Mouse (Mus musculus): ENCODE measurements at regions not wholly inside any gene's neighbourhood (a gene's known extent, or its start where the extent isn't known, plus 50 kb on each side); places are given as distances from the start of the nearest gene placed in this dataset.

GRCm38 (mm10) chr13:82308336-82308735, 525.5 kb downstream of the Cetn3 start:
- Histone ChIP-seq H3K27me3 (ENCODE audit: control insufficient read depth, insufficient read depth, low read length) (no peaks in the 10 kb centered on the region), H3K9ac (ENCODE audit: low read length) (no peak overlapping the region), H3K4me2 (ENCODE audit: low read length) (no peak overlapping the region), H3K4me1 (ENCODE audit: control insufficient read depth in 2 of 2, insufficient read depth in 2 of 2, low read length in 2 of 2) (no peaks in the 10 kb centered on the region), H3K36me3 (ENCODE audit: control insufficient read depth, insufficient read depth, low read length) (no peaks in the 10 kb centered on the region), H3K9me3 (ENCODE audit: control insufficient read depth, low read length) (peaks cover 4% of the 10 kb centered on the region), H3K4me3 (ENCODE audit: control insufficient read depth in 1 of 2, insufficient read depth in 1 of 2, low read depth in 1 of 2, low read length in 2 of 2) (no peak overlapping the region), H3K27ac (replicated peaks in 1 of 2; ENCODE audit: control insufficient read depth in 1 of 2, insufficient read depth in 1 of 2, low read depth in 2 of 2, low read length in 2 of 2) (no peak overlapping the region)
- ATAC-seq (ENCODE audit: insufficient number of reproducible peaks, insufficient read depth, low FRiP score, low read depth), result no peak
- WGBS, result 82% methylated on average over 8 of the region's 8 CpGs

DNA sequence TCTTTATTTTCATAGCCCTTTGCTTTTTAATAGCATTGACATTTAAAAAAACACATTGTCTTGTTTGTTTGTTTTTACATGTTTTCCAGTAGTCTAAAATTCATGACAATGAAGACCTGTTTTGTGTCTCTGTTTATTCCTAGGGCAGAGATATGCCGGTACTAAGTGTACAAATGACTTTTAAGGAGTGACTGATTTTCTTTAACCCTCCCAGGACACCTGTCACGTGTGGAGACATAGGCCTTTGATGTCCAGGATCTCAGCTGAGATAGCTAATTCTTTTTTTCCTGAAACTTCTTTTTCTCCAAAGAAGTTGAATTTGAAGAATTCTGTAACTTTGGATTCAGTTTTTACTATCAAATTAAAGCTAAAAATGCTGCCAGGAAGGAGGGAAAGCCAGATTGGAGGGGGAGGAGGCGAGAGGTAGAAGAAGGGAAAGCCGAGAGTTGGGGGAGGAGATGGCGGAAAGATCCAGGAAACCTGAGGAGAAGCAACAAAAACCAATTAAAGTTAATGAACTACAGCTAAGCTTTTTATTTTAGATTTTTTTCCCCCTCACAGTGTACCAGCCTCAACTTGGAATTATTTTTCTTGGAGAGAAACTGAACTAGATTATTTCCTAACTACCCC, 533.8 kb downstream of the Cetn3 start:
- Histone ChIP-seq H3K9me3 (ENCODE audit: control insufficient read depth, low read length) (peaks cover 1% of the 10 kb centered on the region), H3K27me3 (ENCODE audit: control insufficient read depth, insufficient read depth, low read length) (no peaks in the 10 kb centered on the region), H3K4me3 (ENCODE audit: control insufficient read depth in 1 of 2, insufficient read depth in 1 of 2, low read depth in 1 of 2, low read length in 2 of 2) (no peak overlapping the region), H3K4me1 (ENCODE audit: control insufficient read depth in 2 of 2, insufficient read depth in 2 of 2, low read length in 2 of 2) (peaks cover 2 to 14% of the 10 kb centered on the region in 2 experiments; a peak in 3 of 4 replicates), H3K27ac (replicated peaks in 1 of 2; ENCODE audit: control insufficient read depth in 1 of 2, insufficient read depth in 1 of 2, low read depth in 2 of 2, low read length in 2 of 2) (no peak overlapping the region; a peak in 1 of 4 replicates), H3K4me2 (ENCODE audit: low read length) (no peak overlapping the region), H3K36me3 (ENCODE audit: control insufficient read depth, insufficient read depth, low read length) (no peaks in the 10 kb centered on the region), H3K9ac (ENCODE audit: low read length) (no peak overlapping the region)
- ATAC-seq (ENCODE audit: insufficient number of reproducible peaks, insufficient read depth, low FRiP score, low read depth), result no peak
- WGBS, result 71% methylated on average over 5 of the region's 5 CpGs

- WGBS, result 2% methylated on average over 2 of the region's 2 CpGs
These were observed 534.3 kb downstream of the Cetn3 start for GRCm38 (mm10) chr13:82317203-82317580.

DNA sequence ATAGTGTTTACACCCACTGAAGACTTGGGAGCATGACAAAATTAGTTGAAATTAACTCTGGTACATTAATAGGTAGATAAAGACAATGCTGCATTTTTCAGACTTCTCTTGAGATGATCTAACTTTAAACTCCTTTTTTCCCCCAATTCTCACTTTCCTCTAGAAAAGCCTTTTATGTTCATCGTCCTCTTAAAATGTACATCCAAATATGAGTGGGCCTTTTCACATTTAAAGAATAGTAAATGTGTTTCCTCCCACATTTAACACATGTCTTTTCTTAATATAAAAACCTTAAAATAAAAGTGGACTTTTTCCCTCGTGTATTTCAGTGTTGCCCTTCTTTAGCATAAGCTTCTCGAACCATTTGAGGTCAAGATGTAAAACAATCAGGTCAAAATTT, 535.5 kb downstream of the Cetn3 start:
- H3K4me2 ChIP-seq (ENCODE audit: low read length), result no peak overlapping the region
- H3K9me3 ChIP-seq (ENCODE audit: control insufficient read depth, low read length), result no peaks in the 10 kb centered on the region
- no peaks in the 10 kb centered on the region for H3K27me3 ChIP-seq (ENCODE audit: control insufficient read depth, insufficient read depth, low read length)
- no peak overlapping the region for H3K27ac ChIP-seq (replicated peaks in 1 of 2; ENCODE audit: control insufficient read depth in 1 of 2, insufficient read depth in 1 of 2, low read depth in 2 of 2, low read length in 2 of 2)
- 84% methylated on average over 3 of the region's 3 CpGs for WGBS
- no peak for ATAC-seq (ENCODE audit: insufficient number of reproducible peaks, insufficient read depth, low FRiP score, low read depth)
- no peaks in the 10 kb centered on the region for H3K36me3 ChIP-seq (ENCODE audit: control insufficient read depth, insufficient read depth, low read length)
- H3K4me1 ChIP-seq (ENCODE audit: control insufficient read depth in 2 of 2, insufficient read depth in 2 of 2, low read length in 2 of 2), result peaks cover 2 to 14% of the 10 kb centered on the region in 2 experiments; a peak in 3 of 4 replicates
- H3K9ac ChIP-seq (ENCODE audit: low read length), result no peak overlapping the region
- no peak overlapping the region for H3K4me3 ChIP-seq (ENCODE audit: control insufficient read depth in 1 of 2, insufficient read depth in 1 of 2, low read depth in 1 of 2, low read length in 2 of 2)

More at GRCm38 (mm10) chr13:82317203-82317580, 534.3 kb downstream of the Cetn3 start:
- Histone ChIP-seq H3K9ac (ENCODE audit: low read length) (no peak overlapping the region), H3K4me2 (ENCODE audit: low read length) (no peak overlapping the region), H3K27me3 (ENCODE audit: control insufficient read depth, insufficient read depth, low read length) (no peaks in the 10 kb centered on the region), H3K4me3 (ENCODE audit: control insufficient read depth in 1 of 2, insufficient read depth in 1 of 2, low read depth in 1 of 2, low read length in 2 of 2) (no peak overlapping the region), H3K4me1 (ENCODE audit: control insufficient read depth in 2 of 2, insufficient read depth in 2 of 2, low read length in 2 of 2) (peaks cover 2 to 14% of the 10 kb centered on the region in 2 experiments; a peak in 3 of 4 replicates), H3K9me3 (ENCODE audit: control insufficient read depth, low read length) (no peaks in the 10 kb centered on the region), H3K27ac (replicated peaks in 1 of 2; ENCODE audit: control insufficient read depth in 1 of 2, insufficient read depth in 1 of 2, low read depth in 2 of 2, low read length in 2 of 2) (no peak overlapping the region; a peak in 1 of 4 replicates), H3K36me3 (ENCODE audit: control insufficient read depth, insufficient read depth, low read length) (no peaks in the 10 kb centered on the region)
- no peak for ATAC-seq (ENCODE audit: insufficient number of reproducible peaks, insufficient read depth, low FRiP score, low read depth)

- 86% methylated on average over 2 of the region's 2 CpGs for WGBS
- Histone ChIP-seq H3K9ac (ENCODE audit: low read length) (no peak overlapping the region), H3K27ac (replicated peaks in 1 of 2; ENCODE audit: control insufficient read depth in 1 of 2, insufficient read depth in 1 of 2, low read depth in 2 of 2, low read length in 2 of 2) (no peak overlapping the region), H3K36me3 (ENCODE audit: control insufficient read depth, insufficient read depth, low read length) (no peaks in the 10 kb centered on the region), H3K4me1 (ENCODE audit: control insufficient read depth in 2 of 2, insufficient read depth in 2 of 2, low read length in 2 of 2) (no peaks in the 10 kb centered on the region; a peak in 1 of 4 replicates), H3K9me3 (ENCODE audit: control insufficient read depth, low read length) (no peaks in the 10 kb centered on the region), H3K4me2 (ENCODE audit: low read length) (no peak overlapping the region), H3K4me3 (ENCODE audit: control insufficient read depth in 1 of 2, insufficient read depth in 1 of 2, low read depth in 1 of 2, low read length in 2 of 2) (no peak overlapping the region), H3K27me3 (ENCODE audit: control insufficient read depth, insufficient read depth, low read length) (no peaks in the 10 kb centered on the region)
- ATAC-seq (ENCODE audit: insufficient number of reproducible peaks, insufficient read depth, low FRiP score, low read depth), result no peak
These were observed 571.5 kb downstream of the Cetn3 start for GRCm38 (mm10) chr13:82354355-82354754.

DNA sequence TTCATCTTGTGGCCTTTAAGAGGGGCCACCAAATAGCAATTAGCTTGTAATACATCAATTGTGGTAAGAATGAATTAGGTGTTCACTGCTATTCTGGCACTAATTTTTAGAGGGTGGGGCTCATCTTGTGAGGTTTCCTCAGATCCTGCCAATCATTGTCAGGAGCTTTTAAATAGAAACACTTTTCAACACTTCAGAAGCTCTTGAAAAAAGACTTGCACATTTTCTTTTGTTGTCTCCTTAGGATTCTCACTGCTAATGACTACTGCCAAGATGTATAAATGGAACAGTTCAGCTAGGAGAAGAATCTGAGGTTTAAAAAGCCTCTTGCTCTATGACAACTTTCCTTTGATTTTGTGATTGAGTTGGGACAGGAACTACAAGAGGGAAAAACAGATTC, 572.4 kb downstream of the Cetn3 start:
- Histone ChIP-seq H3K4me1 (ENCODE audit: control insufficient read depth in 2 of 2, insufficient read depth in 2 of 2, low read length in 2 of 2) (no peaks in the 10 kb centered on the region; a peak in 1 of 4 replicates), H3K27me3 (ENCODE audit: control insufficient read depth, insufficient read depth, low read length) (no peaks in the 10 kb centered on the region), H3K9me3 (ENCODE audit: control insufficient read depth, low read length) (no peaks in the 10 kb centered on the region), H3K36me3 (ENCODE audit: control insufficient read depth, insufficient read depth, low read length) (no peaks in the 10 kb centered on the region), H3K27ac (replicated peaks in 1 of 2; ENCODE audit: control insufficient read depth in 1 of 2, insufficient read depth in 1 of 2, low read depth in 2 of 2, low read length in 2 of 2) (no peak overlapping the region), H3K9ac (ENCODE audit: low read length) (no peak overlapping the region), H3K4me2 (ENCODE audit: low read length) (no peak overlapping the region), H3K4me3 (ENCODE audit: control insufficient read depth in 1 of 2, insufficient read depth in 1 of 2, low read depth in 1 of 2, low read length in 2 of 2) (no peak overlapping the region)
- ATAC-seq (ENCODE audit: insufficient number of reproducible peaks, insufficient read depth, low FRiP score, low read depth), result no peak

DNA sequence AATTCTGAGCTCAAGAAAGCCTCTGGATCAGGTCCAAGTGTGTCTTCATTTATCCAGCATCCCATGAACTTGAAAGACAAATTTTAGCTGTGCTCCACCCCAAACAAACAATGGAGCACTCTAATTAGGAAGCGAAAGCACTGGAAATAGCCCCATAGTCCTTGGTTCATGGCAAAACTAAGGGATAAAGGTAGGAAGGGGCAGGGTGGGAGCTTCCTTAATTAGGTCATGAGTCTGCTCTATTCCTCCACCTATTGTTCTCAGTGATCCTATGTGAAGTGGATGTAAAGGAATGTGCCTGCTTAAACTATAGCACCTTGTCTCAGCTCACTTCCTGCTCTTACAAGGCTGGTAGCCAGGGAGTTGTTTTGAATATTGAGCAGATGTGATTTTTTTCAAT, 576.6 kb downstream of the Cetn3 start:
- Histone ChIP-seq H3K36me3 (ENCODE audit: control insufficient read depth, insufficient read depth, low read length) (no peaks in the 10 kb centered on the region), H3K27ac (replicated peaks in 1 of 2; ENCODE audit: control insufficient read depth in 1 of 2, insufficient read depth in 1 of 2, low read depth in 2 of 2, low read length in 2 of 2) (no peak overlapping the region), H3K9me3 (ENCODE audit: control insufficient read depth, low read length) (no peaks in the 10 kb centered on the region), H3K4me3 (ENCODE audit: control insufficient read depth in 1 of 2, insufficient read depth in 1 of 2, low read depth in 1 of 2, low read length in 2 of 2) (no peak overlapping the region), H3K27me3 (ENCODE audit: control insufficient read depth, insufficient read depth, low read length) (no peaks in the 10 kb centered on the region), H3K4me1 (ENCODE audit: control insufficient read depth in 2 of 2, insufficient read depth in 2 of 2, low read length in 2 of 2) (no peaks in the 10 kb centered on the region; a peak in 1 of 4 replicates), H3K4me2 (ENCODE audit: low read length) (no peak overlapping the region), H3K9ac (ENCODE audit: low read length) (no peak overlapping the region)
- ATAC-seq (ENCODE audit: insufficient number of reproducible peaks, insufficient read depth, low FRiP score, low read depth), result no peak
- 86% methylated on average over 1 of the region's 1 CpGs for WGBS

- Histone ChIP-seq H3K27ac (replicated peaks in 1 of 2; ENCODE audit: control insufficient read depth in 1 of 2, insufficient read depth in 1 of 2, low read depth in 2 of 2, low read length in 2 of 2) (no peak overlapping the region), H3K27me3 (ENCODE audit: control insufficient read depth, insufficient read depth, low read length) (no peaks in the 10 kb centered on the region), H3K4me3 (ENCODE audit: control insufficient read depth in 1 of 2, insufficient read depth in 1 of 2, low read depth in 1 of 2, low read length in 2 of 2) (no peak overlapping the region), H3K4me1 (ENCODE audit: control insufficient read depth in 2 of 2, insufficient read depth in 2 of 2, low read length in 2 of 2) (no peaks in the 10 kb centered on the region), H3K9ac (ENCODE audit: low read length) (no peak overlapping the region), H3K36me3 (ENCODE audit: control insufficient read depth, insufficient read depth, low read length) (no peaks in the 10 kb centered on the region), H3K9me3 (ENCODE audit: control insufficient read depth, low read length) (no peaks in the 10 kb centered on the region), H3K4me2 (ENCODE audit: low read length) (no peak overlapping the region)
- ATAC-seq (ENCODE audit: insufficient number of reproducible peaks, insufficient read depth, low FRiP score, low read depth), result no peak
- WGBS, result 36% methylated on average over 1 of the region's 1 CpGs
These were observed 577.8 kb downstream of the Cetn3 start for GRCm38 (mm10) chr13:82360711-82361110.

All from heart, embryonic 14.5 days (tissue).